Mouse (Mus musculus) urinary bladder, postnatal 25 days (tissue): ENCODE measurements at regions not wholly inside any gene's neighbourhood (a gene's known extent, or its start where the extent isn't known, plus 50 kb on each side); places are given as distances from the start of the nearest gene placed in this dataset.

Source experiments
- DNase-seq: peaks from one replicate; pipeline ENCODE4 v3.0.0; 2022; ENCODE audit warnings: low spot score

DNA sequence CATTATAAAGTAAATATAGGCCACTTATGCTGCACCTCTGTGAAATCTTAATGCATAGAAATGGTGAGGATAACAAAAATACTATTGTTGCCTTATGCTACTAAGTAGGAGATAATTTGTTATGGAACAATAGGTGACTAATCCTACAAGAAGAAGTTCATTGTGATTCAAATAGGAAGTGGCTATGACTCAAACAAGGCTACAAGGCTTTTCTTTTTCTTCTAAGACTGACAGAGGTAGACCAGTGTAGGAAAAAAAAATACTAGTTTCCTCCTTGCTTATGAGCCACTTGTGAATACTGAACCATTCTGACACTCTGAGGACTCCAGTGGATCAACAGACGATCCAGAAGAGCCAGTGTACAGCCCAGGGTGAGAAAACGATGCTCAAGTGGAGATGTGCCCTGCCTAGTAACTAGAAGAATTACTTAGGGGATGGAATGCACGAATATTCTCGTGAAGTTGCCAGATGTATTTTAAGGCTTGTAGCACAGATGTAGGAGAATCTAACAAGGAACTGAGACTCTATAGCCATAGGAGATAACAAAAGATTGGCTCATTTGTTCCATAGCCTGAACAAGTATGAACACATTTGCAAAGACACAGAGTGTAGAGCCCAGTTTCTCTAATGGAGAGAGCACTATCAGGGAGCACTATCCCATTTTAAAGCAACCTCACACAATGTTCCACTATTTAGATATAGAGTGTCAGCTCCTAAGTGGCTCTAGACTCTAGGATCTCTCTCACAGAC lies 60.3 kb downstream of the Fzd1 start:
- DNase-seq = no peak

DNA sequence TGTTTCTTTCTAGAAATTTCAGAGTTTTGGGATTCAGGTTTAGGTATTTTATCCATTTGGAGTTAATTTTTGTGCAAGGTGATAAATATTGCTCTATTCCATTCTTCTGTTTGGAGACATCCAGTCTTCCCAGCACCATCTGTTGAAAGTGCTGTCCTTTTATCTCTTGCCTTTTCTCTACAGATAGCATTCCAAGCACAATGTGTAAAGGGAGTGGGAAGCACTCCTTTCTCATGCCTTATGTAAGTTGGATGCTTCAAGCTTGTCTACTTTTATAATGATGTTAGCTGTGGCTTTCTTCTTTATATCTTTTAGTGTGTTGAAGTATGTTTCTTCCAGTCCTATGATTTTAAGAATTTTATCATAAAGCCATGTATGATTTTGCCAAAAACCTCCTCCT lies 61.1 kb downstream of the Fzd1 start:
- DNase-seq = no peak

DNA sequence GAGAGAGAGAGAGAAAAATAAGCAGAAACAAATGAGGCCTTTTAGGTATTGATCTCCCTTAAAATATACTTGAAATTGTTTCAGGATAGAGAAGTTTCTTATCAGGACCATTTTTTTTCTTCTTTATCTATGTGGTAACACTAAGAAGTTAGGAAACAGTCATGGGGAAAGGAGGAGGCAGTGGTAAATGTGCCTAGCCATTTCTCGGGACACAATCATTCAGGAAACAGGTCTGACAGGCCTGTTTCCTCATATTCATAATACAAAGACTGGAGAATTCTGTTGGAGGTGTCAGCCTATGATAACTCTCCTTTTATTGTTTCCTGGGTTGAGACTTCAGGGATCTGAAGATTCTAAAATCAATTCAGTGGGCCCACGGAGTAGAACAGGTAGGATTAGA lies 68.7 kb downstream of the Fzd1 start:
- no peak for DNase-seq

DNA sequence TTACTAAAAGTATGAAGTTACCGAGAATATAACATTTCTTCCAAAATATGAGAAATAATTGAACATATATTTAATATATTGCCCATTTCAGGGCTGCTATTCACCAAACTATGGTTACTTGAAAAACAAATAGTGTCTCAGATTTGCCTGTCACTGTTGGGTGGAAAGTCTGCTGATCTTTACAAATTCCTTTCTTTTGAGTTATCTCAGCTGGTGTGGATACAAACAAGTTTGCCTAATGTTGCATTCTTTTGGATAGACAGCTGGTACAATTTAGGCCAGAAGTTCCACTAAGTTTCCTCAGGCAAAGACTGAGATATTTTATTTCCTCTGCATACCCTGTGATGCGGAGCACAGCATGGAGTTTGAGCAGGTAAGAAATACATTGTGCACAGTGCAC lies 82.5 kb downstream of the Fzd1 start:
- no peak for DNase-seq

DNA sequence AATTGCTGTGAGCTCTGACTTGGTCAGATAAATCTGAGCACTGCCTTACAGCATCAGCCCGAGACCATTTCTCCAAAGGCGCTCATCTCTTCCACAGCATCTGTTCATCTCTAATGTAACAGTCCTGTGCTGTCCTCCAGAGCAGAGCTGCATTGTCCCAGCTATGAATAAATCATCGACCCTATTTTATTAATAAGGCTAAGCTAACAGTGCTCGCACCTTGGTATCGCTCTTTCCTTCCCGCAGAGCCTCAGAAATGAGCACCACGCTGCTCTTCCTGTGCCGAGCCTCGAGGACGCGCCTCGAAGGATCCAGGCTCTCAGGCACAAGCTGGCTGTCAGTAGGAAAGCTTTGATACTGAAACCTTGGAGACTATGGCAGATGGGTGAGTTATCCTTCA lies 91.5 kb downstream of the Fzd1 start:
- no peak for DNase-seq

DNA sequence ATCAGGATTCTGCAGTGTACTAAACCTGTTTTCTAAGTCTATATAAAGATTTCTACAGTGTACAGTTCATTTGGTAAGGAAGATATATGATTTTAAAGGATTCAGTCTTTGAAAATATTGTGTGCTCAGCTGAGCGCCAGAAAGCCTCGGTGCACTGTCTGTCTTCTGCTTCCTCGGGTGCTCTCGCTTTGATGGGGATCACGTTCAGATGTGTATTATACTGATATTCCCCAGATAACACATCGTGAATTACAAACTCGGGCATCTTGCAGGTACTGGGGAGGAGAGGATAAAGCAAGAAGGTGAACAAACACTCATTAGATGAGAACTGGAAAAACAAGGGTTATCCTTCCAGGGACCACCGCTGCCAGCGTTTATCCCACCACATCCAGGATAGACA lies 91.9 kb downstream of the Fzd1 start:
- DNase-seq = no peak

DNA sequence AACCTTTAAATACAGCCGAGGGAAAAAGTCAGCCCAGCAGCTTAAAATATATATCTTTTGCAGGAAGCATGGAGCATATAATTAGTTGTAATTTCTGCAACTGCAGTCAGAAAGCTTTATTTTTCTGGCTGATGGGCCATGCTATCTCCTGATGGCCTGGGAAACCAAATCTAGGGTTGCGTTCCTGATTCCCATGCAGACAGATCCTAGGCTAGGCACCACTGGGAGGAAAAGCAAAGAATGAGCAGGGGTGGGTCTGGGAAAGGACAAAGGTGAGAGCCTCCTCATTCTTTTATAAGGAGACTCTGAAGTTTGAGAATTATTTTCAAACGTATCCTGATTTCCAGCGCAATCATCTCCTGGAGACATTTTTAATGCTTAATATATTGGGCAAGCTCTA lies 92.9 kb downstream of the Fzd1 start:
- DNase-seq = no peak

DNA sequence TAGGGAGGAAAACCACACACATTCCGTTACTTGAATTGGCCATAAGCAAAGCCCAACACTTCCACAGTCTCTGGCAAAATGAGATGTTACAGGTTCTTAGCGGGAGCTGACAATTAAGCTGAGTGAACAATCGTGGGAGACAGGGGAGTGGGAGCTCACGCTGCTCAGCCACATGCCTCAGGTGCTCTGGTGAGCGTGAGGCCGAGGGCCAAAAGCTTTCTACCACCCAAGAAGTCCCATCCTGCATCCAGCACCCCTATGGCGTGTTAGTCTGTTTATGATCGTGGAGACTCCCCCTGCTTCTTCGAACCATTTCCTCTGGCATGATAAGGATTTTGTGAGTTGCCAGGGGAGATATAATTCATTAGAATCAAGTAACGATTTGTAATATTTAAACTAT lies 93.3 kb downstream of the Fzd1 start:
- DNase-seq = no peak

DNA sequence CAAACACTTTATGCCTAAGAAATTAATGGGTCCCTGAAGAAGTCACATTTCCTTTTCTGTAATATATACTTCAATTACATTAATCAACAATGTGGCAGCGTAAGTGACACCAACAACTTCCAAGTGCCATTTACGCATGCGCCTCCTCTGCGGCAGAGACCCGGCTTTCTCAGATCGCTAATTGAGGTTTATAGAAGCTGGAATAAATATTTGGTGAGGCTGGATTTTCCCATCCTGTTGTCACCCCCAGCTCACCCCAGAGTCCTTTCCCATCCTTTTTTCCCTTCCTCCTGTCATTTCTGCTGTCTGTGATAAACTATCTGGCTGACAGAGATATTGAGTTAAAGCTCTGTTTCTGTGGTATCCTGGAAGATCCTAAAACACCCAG lies 95.6 kb downstream of the Fzd1 start:
- no peak for DNase-seq

DNA sequence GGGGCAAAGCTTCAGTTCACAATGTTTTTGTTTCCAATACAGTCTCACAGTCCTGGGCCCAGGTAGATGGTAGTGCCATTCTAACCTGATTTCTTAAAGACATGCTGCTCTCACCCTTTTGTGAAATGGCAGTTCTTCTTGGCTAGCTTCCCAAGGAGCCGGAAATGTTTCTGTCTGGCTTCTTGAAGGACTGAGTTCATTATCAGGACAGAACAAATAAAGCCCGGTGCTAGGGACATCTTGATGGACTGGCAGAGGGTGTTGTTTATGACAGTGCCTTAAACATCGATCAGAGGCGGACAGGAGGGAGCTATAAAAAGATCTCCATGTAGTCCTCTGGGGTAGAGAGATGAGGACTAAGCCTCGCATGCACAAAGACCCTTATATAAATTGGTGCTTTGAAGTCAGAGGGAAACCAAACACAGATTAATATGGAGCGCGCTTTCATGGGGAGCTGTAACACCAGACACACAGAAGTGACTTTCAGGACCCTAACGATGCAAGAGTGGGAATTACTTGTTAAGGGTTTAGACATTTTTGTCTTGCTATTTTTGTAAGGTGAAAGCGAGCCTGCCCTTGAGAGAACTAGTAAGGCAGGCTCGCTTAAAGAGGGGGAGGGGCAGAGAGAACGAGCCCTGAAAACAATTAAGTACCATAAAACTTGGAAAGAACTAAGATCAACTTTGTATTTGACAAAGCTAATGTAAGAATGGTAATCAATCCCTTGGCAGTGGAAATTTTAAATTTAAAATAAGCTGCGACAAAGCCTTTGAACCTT lies 96.2 kb downstream of the Fzd1 start:
- DNase-seq = no peak

DNA sequence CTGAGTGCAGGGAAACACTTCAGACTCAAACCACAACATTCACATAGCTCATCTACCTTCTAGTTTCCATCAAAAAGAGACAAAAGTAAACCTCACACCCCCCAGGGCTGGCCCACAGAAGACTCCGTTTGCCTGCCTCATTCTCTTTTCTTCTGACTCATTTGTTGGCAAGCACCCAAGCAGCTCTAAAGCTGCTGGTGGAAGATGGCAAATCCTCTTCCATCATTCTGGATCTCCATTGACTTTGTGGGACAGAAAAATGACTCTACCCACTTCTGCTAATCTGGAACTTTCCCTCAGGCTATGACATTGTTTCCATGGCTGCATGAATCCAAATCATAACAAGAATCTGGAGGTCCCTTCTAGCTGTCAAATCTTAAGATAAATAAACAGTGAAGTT lies 99.9 kb downstream of the Fzd1 start:
- DNase-seq = no peak

DNA sequence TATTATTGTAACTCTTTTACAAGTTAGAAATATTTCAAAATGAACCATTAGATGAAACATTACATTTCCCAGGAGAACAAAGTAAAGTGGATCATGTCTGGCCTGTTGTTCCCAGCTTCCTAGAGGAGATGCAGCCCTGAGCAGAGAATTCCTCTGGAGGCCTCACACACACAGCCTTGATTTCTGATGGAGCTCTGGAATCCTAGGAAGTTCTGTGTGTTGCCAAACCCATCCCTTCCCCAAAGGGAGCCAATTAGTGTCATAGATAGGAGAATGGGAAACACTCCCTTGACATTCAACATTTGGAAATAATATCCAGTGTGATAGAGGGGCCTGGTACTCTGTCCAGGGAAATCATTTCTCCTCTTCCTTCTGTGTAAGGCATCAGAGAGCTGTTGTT lies 103.6 kb downstream of the Fzd1 start:
- DNase-seq = no peak

DNA sequence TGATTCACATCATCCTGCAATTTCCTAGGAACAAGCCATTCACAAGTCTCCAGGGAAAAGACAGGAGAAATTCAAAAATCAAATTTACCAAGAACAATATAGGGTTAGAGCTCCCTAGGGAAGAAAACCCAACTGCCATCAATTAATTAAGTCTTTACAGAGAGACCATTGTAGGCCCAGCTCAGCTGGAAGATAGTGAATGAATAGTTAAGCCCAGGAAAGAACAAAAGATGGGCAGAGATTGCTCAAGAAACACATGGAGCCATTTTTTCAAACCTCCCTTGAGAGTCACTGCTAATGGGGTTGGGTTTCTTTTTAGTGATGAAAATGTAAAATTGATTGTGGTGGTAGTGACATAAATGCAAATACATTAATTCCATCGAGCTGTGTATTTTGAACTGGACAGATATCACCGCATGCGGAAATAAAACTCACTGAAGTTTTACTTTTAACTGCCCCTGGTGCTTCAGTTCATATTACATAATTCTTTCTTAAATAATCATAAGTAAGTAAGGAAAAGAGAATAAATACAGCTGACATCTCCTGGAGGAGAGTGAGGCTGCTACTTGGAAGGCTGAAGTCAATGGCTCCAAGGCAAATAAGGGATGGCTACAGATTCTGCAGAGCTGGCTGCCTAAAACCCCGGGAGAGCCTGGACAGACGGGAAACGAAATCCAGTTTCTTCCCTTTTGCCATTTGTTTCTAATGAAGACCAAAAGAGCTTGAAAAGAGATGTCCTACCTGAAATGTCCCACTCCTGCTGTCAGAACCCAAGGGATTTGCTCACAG lies 106.5 kb downstream of the Fzd1 start:
- DNase-seq = no peak

DNA sequence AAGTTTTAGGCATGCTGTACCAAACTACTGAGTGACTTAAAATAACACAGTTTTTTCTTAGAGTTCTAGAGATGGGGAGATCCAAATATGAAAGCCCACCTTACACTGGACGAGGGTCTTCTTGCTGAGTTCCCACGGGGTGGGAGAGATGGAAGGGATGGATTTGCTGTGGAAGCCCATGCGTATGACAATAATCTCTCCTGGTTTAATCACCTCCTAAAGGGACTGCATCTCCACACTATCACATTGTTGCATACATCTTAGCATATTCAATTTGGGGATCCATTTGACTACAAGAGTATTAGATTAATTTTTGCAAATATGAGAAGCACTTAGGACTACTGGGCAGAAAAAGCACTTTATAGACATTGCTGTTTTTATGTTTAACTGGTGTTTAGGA lies 107.1 kb downstream of the Fzd1 start:
- DNase-seq = no peak

DNA sequence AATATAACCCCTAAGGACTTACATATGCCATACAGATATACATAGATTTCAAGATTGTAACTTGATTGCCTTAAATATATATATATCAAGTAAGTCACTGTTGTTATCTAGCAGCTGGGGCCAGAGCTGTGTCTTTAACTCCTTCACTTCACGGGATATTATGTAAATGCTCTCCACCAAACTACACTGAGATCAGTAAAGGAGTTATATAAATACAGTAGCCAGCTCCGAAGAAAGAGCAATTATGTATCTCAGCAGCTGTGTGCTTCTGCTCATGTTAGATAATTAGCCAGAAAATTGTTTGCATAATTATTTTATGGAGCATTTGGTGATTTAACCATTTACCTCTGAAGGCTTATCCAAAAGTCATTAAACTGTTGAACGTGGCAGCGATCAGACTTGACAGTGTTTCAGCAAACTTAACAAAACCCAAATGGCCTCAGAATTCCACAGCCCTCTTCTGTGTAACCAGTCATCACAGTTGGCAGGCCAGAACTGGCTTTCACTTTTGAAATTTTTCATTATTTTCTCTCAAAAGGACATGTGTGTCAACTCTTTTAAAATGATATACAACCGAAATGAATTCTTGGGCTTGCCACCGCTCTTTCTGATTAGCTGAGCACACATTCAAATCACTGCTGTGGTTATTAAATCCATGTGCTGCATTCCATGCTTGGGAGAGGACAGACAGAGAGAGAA lies 107.8 kb downstream of the Fzd1 start:
- no peak for DNase-seq

DNA sequence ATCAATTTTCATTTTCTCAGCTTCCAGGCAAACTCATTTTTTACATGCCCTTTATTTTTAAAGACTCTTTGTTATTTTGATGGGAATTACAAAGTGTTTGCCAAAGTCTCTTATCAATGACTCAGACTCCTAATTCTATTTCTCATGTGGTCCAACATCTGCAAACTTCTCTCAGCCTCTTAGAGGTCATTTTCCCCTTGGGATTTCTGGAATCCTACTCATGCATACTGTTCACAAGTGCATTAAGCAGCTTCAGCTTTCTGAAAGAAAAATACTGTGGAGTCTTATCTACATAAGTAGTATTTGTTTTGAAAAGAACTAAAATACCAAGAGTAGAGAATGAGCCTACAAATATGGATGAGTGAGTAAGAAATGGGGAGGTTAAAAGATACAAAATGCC lies 116.8 kb downstream of the Fzd1 start:
- no peak for DNase-seq

DNA sequence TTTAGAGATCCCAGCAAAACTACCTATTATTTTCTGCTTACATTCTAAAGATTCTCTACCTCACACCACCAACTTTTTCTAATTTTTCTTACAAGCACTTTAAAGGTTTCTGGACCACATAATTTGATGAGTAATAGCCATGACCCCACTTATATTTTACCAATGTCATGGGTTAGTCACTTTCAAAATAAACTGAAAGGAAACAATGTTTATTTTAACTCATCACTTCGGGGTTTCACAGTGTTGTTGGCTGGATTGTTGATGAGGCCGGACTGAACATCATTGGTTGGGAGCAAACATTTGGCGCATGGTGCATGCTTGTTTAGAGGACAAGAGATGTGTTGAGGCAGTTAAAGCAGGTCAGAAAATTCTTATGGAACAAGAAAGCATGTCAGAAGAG lies 124.1 kb downstream of the Fzd1 start:
- no peak for DNase-seq

DNA sequence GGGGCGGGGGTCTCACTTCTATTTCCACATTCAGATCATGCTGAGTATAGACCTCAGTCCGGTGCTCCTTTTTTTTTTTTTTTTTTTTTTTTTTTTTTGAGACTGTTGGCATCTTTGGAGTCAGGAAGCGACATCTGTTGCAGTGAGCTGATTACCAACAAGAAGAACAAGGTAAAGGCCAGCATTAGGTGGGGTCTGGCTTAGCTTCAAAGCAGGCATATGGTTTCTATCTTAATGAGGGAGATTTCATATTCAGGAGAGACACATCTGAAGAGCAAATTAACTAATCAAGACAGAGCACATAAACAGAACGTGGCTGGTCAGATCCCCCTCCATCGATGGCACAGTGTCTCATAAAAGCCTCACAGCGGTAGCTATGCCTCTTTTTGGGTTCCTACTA lies 132.6 kb downstream of the Fzd1 start:
- DNase-seq = no peak

DNA sequence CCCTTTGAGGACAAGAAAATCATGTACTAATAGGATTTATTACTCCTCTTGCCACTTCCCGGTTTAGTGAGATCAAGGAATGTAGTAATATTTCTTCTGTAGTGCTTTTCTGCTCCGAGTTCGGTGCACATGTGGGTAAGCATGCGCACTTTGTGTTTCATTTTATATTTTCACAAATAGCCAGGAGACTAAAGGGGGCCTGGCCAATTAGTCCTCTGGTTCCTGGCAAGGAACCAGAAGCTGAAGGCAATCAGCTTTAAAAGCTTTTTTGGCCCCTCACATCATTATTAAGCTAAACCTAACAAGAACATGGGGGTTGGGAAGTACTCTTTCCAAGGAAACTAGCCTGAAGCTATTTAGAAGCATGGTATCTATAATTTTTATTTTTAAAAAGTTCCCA lies 134.2 kb downstream of the Fzd1 start:
- no peak for DNase-seq

DNA sequence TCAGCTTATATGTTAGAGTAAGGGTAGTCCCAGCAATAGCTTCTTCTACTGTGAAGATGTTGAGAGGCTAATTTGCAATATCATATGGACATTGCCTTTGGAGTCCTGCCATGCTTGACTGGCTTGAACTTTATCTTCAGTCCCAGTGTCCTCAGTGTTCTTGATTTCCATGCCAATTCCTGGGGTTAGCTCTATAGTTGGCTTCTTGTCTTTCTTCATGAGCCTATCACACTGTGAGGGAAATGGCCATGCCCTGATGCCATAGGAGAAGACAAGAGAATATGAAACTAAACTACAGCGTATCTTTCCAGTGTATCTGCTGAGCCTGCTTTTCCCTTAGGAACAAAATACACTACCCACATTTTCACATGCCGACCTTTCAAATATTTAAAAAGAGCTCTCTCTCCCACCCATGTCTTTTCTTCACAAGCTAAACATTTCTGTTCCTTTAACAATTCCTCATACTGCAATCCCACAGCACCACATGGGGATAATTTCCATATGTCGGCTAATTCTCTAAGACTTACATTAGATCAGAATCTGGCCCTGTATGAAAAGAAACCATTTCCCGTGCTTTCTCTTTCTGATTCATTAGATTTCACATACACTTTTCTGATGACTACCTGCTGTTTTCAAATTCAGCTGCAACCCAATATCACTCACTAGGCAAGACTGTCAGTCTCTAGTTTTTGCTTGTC lies 137.2 kb downstream of the Fzd1 start:
- DNase-seq = no peak

DNA sequence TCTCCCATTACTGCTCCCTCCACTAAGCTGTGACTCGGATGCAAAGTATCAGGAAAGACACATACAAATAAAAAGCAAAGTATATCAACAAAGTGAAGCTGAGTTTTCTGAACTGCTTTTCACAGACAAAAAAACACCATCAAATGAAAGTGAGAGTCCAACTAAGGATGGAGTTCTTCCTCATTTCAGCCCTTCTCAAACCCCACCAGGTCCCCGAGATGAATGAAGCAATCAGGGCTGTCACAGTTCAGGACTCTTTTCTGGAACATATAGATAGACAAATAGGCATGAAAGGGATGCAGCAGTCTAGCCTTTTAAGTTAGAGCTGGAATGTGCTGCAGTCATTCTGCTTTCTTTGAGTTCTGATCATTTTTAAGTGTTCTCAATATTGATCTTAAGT lies 142.6 kb downstream of the Fzd1 start:
- DNase-seq = no peak

DNA sequence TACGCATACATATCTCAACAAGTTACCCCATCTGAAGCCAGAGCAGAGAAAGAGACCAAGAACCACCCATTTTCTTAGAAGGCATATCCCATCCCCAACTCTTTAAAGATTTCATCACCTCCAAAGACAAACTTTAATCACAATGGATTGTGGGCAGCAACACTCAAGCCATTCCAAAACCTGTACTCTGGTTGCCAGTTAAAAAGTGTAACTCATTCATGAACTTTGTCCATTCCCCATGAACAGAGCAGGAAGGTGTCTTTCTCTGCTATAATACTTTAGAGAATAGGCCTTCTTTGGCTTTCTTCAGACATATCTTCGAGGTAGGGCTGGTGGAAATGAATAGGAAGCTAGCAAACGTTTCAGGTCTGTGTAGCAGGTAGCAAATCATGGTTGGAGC lies 160.4 kb downstream of the Fzd1 start:
- no peak for DNase-seq
